Mouse (Mus musculus): Measurements from ENCODE around the gene Armc9. TPM values are rescaled to one million over a fixed set of nuclear protein-coding genes. Genes with fewer than 3 reads are reported as not detected.
A peak's percentile ranks its signal among the peaks of the same experiment; 100 is the strongest.

Gene Armc9
- polyA plus RNA-seq, 1 experiment, result 5.3 TPM

- 44% methylated on average over 6 of the region's 6 CpGs for WGBS
- H3K4me1 ChIP-seq (ENCODE audit: control insufficient read depth, insufficient read depth, low read length), result 0 out of 2 replicates have a peak, but pooled peaks cover 3% of the 10 kb centered on the region
- no peak overlapping the region for H3K4me3 ChIP-seq (replicated peaks; ENCODE audit: extremely low read depth, low read depth, low read length)
- no peak for DNase-seq
- TF ChIP-seq POLR2A (IDR thresholded peaks at IDR 0.05; ENCODE audit: borderline replicate concordance, extremely low read depth, low read depth, low read length) (no peak), CTCF (IDR thresholded peaks at IDR 0.05; ENCODE audit: insufficient read depth, low read length) (peak; percentile 37; the same call in 1 of the 2 replicates)
Measured at GRCm38 (mm10) chr1:86301221-86302091, 146.9 kb downstream of the Armc9 start.

DNA sequence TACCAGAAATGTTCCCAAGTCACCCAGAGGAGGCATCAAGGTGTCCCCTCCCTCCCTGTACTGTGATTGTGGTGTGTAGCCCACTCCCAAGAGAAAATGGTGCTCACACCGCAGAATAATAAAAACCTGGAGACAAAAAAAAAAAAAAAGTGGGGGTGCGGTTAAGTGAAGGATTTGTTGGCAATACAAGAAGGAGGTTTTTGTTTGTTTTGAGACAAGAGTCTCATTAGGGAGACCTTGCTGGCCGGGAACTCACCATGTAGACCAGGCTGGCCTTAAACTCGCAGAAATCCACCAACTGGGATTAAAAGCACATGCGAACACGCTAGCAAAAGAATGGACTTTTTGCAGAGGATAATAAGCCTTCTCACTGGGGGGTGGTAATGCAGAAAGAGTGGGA, 148.0 kb downstream of the Armc9 start, which contains the start of gene B3gnt7:
TSS of gene B3gnt7 (plus strand) at position 301 of the 400 bp plus-strand sequence.
- WGBS, result 49% methylated on average over 6 of the region's 6 CpGs
- 0 out of 2 replicates have a peak, but pooled peaks cover 3% of the 10 kb centered on the region for H3K4me1 ChIP-seq (ENCODE audit: control insufficient read depth, insufficient read depth, low read length)
- TF ChIP-seq POLR2A (IDR thresholded peaks at IDR 0.05; ENCODE audit: borderline replicate concordance, extremely low read depth, low read depth, low read length) (no peak), CTCF (IDR thresholded peaks at IDR 0.05; ENCODE audit: insufficient read depth, low read length) (no peak)
- H3K4me3 ChIP-seq (replicated peaks; ENCODE audit: extremely low read depth, low read depth, low read length), result peak within 1 kb of the TSS; percentile 57
- no peak for DNase-seq

DNA sequence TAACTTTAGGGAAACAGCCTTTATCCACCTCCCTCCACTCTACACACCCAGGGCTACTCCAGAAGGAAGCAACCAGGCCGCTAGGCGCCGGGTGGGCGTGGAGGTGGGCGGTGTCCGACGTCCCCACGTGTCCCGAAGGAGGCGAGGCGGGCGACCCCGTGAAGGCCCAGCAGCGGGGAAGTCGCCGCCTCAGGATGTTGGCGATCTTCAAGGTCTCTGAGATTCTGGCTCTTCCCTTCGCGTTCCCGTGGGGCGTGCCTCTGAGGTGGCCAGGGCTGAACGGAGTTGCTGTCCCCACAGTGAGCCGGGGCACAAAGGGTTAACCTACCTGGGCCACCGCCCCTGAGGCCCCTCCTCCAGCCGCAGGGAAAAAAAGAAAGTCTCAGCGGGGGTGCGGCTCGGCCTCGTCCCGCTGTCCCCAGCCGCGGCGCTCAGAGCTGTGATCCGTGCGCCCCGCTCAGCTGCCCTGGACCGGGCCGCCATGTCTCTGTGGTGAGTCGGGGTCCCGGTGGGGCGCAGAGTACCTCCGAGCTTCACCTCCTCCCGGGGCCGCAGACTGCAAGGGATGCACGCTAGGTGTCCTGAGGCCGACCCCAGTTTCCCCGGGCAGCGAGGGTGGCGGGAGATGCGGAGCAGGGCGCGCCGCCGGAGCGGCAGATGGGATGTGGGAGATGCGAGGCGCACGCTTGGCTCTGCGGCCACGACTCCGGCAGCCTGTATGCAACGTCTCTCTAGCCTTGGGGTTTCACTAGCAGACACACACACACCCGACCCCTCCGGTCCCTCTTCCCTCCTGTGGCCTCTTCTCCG, 148.7 kb downstream of the Armc9 start:
- Histone ChIP-seq H3K4me3 (replicated peaks; ENCODE audit: extremely low read depth, low read depth, low read length) (peak overlapping the region; percentile 57), H3K4me1 (ENCODE audit: control insufficient read depth, insufficient read depth, low read length) (0 out of 2 replicates have a peak, but pooled peaks cover 3% of the 10 kb centered on the region)
- under 1% methylated on average over 65 of the region's 65 CpGs for WGBS
- peak; percentile 52 for DNase-seq
- TF ChIP-seq CTCF (IDR thresholded peaks at IDR 0.05; ENCODE audit: insufficient read depth, low read length) (no peak), POLR2A (IDR thresholded peaks at IDR 0.05; ENCODE audit: borderline replicate concordance, extremely low read depth, low read depth, low read length) (no peak)

- H3K4me3 ChIP-seq (replicated peaks; ENCODE audit: extremely low read depth, low read depth, low read length), result peak overlapping the region; percentile 57
- no peak for TF ChIP-seq CTCF (IDR thresholded peaks at IDR 0.05; ENCODE audit: insufficient read depth, low read length)
- TF ChIP-seq POLR2A (IDR thresholded peaks at IDR 0.05; ENCODE audit: borderline replicate concordance, extremely low read depth, low read depth, low read length), result no peak
- 0 out of 2 replicates have a peak, but pooled peaks cover 3% of the 10 kb centered on the region for H3K4me1 ChIP-seq (ENCODE audit: control insufficient read depth, insufficient read depth, low read length)
- 7% methylated on average over 16 of the region's 16 CpGs for WGBS
- DNase-seq, result no peak
Measured at GRCm38 (mm10) chr1:86303873-86304250, 149.3 kb downstream of the Armc9 start.

DNA sequence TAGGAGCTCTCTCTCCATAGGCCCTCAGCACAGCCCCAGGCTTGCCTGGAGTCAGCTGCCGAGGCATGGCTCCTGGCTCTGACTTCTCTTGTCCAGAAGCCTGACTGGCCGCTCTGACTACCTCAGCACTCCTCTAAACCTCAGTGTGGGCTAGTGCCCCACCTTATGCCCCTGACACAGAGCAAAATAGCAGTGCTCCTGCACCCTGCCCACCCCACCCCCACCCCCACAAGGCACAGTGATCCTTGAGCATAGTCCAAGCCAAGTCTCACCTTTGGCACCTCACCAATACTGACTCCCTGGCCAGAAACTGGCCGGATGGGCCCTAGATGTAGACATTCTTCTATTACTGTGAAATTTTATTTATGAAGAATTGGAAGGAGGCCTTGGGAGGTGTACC, 152.1 kb downstream of the Armc9 start:
- 0 out of 2 replicates have a peak, but pooled peaks cover 3% of the 10 kb centered on the region for H3K4me1 ChIP-seq (ENCODE audit: control insufficient read depth, insufficient read depth, low read length)
- WGBS, result 89% methylated on average over 3 of the region's 3 CpGs
- no peak for DNase-seq
- TF ChIP-seq POLR2A (IDR thresholded peaks at IDR 0.05; ENCODE audit: borderline replicate concordance, extremely low read depth, low read depth, low read length) (no peak), CTCF (IDR thresholded peaks at IDR 0.05; ENCODE audit: insufficient read depth, low read length) (no peak)
- H3K4me3 ChIP-seq (replicated peaks; ENCODE audit: extremely low read depth, low read depth, low read length), result no peak overlapping the region

- Histone ChIP-seq H3K4me1 (ENCODE audit: control insufficient read depth, insufficient read depth, low read length) (0 out of 2 replicates have a peak, but pooled peaks cover 3% of the 10 kb centered on the region), H3K4me3 (replicated peaks; ENCODE audit: extremely low read depth, low read depth, low read length) (no peak overlapping the region)
- no peak for TF ChIP-seq CTCF (IDR thresholded peaks at IDR 0.05; ENCODE audit: insufficient read depth, low read length)
- TF ChIP-seq POLR2A (IDR thresholded peaks at IDR 0.05; ENCODE audit: borderline replicate concordance, extremely low read depth, low read depth, low read length), result no peak
- WGBS, result 85% methylated on average over 7 of the region's 7 CpGs
- no peak for DNase-seq
Measured at GRCm38 (mm10) chr1:86307177-86307762, 152.7 kb downstream of the Armc9 start.

DNA sequence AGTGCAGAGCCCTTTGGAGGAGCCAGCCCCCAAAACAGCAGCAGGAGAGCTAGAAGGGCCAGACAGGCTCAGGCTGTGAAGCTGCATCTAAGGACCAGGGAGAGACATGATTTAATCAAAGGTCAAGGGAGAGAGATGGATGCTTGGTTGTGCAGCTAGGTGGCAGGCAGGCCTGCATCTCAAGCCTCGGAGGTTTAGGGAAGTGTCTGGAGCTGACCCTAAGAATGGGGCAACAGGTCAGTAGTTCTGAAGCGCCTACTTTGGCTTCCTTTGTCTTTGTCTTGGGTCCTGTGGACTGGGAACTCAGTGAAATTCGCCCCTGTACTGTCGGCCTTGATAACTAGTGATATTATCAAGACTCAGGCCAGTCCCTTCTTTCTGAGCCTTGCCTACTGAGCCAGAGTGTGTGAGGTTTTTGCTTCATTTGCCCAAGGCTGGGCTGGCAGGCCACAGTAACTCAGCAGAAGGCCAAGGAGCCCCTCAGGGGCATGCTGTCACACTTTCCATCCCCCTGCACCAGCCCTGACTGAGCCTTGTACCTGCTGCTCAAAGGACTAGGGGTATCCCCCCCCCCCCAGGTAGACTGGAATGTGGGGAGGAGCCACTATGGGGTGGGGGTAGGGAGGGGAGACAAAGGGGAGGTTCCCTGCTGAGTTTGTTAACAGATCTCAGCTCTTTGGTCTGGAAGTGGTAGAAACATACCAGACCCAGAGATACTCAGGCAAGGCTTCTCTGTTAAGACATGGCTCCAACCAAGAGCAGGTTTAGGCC, 153.5 kb downstream of the Armc9 start:
- 63% methylated on average over 4 of the region's 4 CpGs for WGBS
- TF ChIP-seq CTCF (IDR thresholded peaks at IDR 0.05; ENCODE audit: insufficient read depth, low read length) (no peak), POLR2A (IDR thresholded peaks at IDR 0.05; ENCODE audit: borderline replicate concordance, extremely low read depth, low read depth, low read length) (no peak)
- 0 out of 2 replicates have a peak, but pooled peaks cover 1% of the 10 kb centered on the region for H3K4me1 ChIP-seq (ENCODE audit: control insufficient read depth, insufficient read depth, low read length)

DNA sequence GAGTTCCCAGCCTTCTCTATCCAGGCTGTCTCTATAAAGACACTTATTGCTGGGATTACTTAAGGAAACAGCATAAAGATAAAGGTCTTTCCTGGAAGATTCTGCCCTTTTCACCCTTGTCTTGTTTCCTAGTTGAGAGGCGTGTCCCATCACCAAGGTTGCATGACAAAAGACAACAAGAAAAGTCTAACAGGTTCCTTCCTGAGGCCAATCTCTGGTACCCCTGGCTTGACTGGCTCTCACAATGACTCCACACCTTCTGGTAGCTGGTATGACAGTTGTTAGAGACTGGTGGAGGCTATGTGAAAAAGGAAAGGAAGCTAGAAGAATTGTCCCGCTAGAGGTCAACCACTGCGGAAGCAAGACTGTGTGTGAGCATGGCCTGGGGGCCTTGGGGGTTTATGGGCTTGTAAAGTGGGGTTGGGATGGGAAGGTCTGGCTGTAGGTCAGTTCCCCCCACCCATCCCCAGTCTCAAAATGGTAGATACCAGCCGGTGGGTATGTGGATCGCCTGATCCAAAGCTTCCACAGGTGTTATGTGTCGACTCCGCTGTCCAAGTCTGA, 154.8 kb downstream of the Armc9 start:
- DNase-seq, result no peak
- 93% methylated on average over 7 of the region's 7 CpGs for WGBS
- TF ChIP-seq CTCF (IDR thresholded peaks at IDR 0.05; ENCODE audit: insufficient read depth, low read length), result no peak
- TF ChIP-seq POLR2A (IDR thresholded peaks at IDR 0.05; ENCODE audit: borderline replicate concordance, extremely low read depth, low read depth, low read length), result no peak
- H3K4me1 ChIP-seq (ENCODE audit: control insufficient read depth, insufficient read depth, low read length), result no peaks in the 10 kb centered on the region
- H3K4me3 ChIP-seq (replicated peaks; ENCODE audit: extremely low read depth, low read depth, low read length), result no peak overlapping the region

More for the DNA sequence above, 153.5 kb downstream of the Armc9 start:
- DNase-seq, result no peak
- no peak overlapping the region for H3K4me3 ChIP-seq (replicated peaks; ENCODE audit: extremely low read depth, low read depth, low read length)

Measured in lung, adult 2 months (tissue).